14 mouse cellular contexts compared by ENCODE assay signal in the genomic region with DNA sequence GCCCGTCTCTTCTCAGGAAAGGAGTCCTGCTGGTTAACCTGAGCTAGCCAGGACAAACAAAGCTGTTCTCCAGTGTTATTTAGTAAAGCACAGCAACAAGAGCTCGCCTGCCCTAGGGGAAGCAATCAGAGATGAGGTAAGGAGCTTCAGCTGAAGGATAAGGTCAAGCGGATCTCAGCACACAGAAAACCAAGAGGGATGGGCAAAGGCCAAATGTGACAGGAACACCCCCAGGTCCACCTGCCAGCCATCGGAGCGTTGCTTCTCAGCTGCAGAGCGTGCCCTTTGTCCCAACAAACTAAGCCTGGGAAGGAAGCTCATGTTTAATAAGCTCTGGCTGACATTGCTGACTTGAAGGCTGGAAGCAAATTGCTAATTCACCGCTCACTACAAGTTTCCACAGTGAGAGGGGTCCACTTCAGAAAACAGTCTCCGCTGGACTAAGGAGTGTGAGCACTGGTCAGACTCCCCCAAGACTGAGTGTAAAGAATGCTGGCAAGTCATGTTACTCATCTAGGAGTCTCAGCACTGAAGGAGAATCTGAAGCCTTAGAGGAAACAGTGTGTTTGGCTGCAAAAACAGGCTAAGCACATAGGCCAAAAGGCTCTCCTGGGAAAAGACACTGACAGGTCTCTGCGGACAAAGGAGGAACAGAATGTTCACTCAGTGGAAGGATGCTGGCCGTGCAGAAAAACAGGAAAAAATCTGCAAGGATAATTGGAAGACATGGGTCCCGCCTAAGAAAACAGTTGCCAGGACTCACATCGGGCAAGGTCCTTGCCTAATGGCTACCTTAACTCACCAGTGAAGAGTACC. TPM values are rescaled to one million over a fixed set of nuclear protein-coding genes. Genes with fewer than 3 reads are reported as not detected.
DNase-seq lines count a peak whose midpoint lies in the region; ATAC-seq lines count a peak whose summit lies in the region.
"Had no signal": no experiment of that assay in that cellular context is flagged by ENCODE, and none has a peak within 500 bp of the region (broad histone marks: within the 10 kb centered on the region; RNA-seq: fewer than 3 reads in every experiment).

No protein-coding gene starts in this region.

- 82% methylated on average over 12 of the region's 12 CpGs for WGBS in heart, embryonic 10.5 days
- WGBS in kidney, embryonic 14.5 days = 54% methylated on average over 12 of the region's 12 CpGs
- WGBS in midbrain, embryonic 10.5 days = 83% methylated on average over 12 of the region's 12 CpGs

- H3K27ac ChIP-seq in heart, embryonic 10.5 days = no peak overlapping the region
- H3K27ac ChIP-seq in kidney, embryonic 14.5 days (ENCODE audit: low read depth, low read length) = peak overlapping the region; percentile 60; the same call in 1 of the 2 replicates
- H3K27ac ChIP-seq in midbrain, embryonic 10.5 days (replicated peaks) = no peak overlapping the region
- H3K27ac ChIP-seq: liver, embryonic 12.5 days; macrophage had no signal

- H3K9me3 ChIP-seq in heart, embryonic 10.5 days = no peaks in the 10 kb centered on the region
- H3K9me3 ChIP-seq in kidney, embryonic 14.5 days (ENCODE audit: control insufficient read depth, low read length) = no peaks in the 10 kb centered on the region
- no peaks in the 10 kb centered on the region for H3K9me3 ChIP-seq in midbrain, embryonic 10.5 days (replicated peaks)
- H3K9me3 ChIP-seq: liver, embryonic 12.5 days had no signal

- H3K4me1 ChIP-seq in heart, embryonic 10.5 days = peaks cover 50% of the 10 kb centered on the region
- H3K4me1 ChIP-seq in kidney, embryonic 14.5 days (ENCODE audit: control insufficient read depth, insufficient read depth, low read length) = no peaks in the 10 kb centered on the region; the same call in none of the 2 replicates
- H3K4me1 ChIP-seq in midbrain, embryonic 10.5 days = peaks cover 3% of the 10 kb centered on the region; the same call in 1 of the 2 replicates

- H3K4me2 ChIP-seq in kidney, embryonic 14.5 days (replicated peaks; ENCODE audit: low read depth, low read length) = no peak overlapping the region
- H3K4me2 ChIP-seq: liver, embryonic 12.5 days had no signal

- H3K36me3 ChIP-seq in heart, embryonic 10.5 days = peaks cover 49% of the 10 kb centered on the region
- peaks cover 28% of the 10 kb centered on the region for H3K36me3 ChIP-seq in kidney, embryonic 14.5 days (ENCODE audit: control insufficient read depth, insufficient read depth, low read length)
- H3K36me3 ChIP-seq in midbrain, embryonic 10.5 days = peaks cover 57% of the 10 kb centered on the region

- DNase-seq in heart, adult 11 months = peak; percentile 99
- DNase-seq in heart, embryonic 10.5 days (ENCODE audit: low spot score) = no peak
- peak; percentile 82 for DNase-seq in adipocyte (ENCODE audit: low spot score)
- DNase-seq in heart, adult 9 months (ENCODE audit: low spot score in 2 of 2) = peak; percentile 83 to 88
- DNase-seq in spleen, postnatal 14 days (ENCODE audit: low spot score in 2 of 2) = no peak
- DNase-seq in right cerebral cortex, postnatal 4 days = no peak
- DNase-seq in midbrain, embryonic 10.5 days (ENCODE audit: low spot score) = no peak
- DNase-seq: layer of hippocampus, adult 9-11 months had no signal

- H3K4me3 ChIP-seq in heart, embryonic 10.5 days = no peak overlapping the region
- H3K4me3 ChIP-seq in kidney, embryonic 14.5 days (ENCODE audit: low read length) = no peak overlapping the region
- no peak overlapping the region for H3K4me3 ChIP-seq in midbrain, embryonic 10.5 days
- H3K4me3 ChIP-seq: liver, embryonic 12.5 days had no signal

- no peak for ATAC-seq in kidney, embryonic 14.5 days (ENCODE audit: low FRiP score, low TSS enrichment)
- ATAC-seq: forebrain, embryonic 14.5 days; liver, embryonic 12.5 days; Patski had no signal

- no peaks in the 10 kb centered on the region for H3K27me3 ChIP-seq in heart, embryonic 10.5 days (ENCODE audit: insufficient read depth, poor library complexity, severe bottlenecking)
- H3K27me3 ChIP-seq in kidney, embryonic 14.5 days (ENCODE audit: control insufficient read depth, insufficient read depth, low read length) = no peaks in the 10 kb centered on the region
- H3K27me3 ChIP-seq in midbrain, embryonic 10.5 days (ENCODE audit: low read depth, poor library complexity, severe bottlenecking) = no peaks in the 10 kb centered on the region
- H3K27me3 ChIP-seq: liver, embryonic 12.5 days; Patski had no signal

- H3K9ac ChIP-seq in kidney, embryonic 14.5 days (ENCODE audit: low read depth, low read length) = no peak overlapping the region
- H3K9ac ChIP-seq: liver, embryonic 12.5 days had no signal

RNA-seq across cellular contexts. Expression of a gene that starts 11.8 kb away (rescaled TPM):
- 29.4 and 31.2 TPM in 2 replicates for polyA plus RNA-seq in heart, embryonic 10.5 days (2016; fragmentation: Nextera tagmentation; extraction: Ambion mirVana)
- 22.8 and 28.6 TPM in 2 replicates for polyA plus RNA-seq in kidney, embryonic 14.5 days (2014; fragmentation: Nextera tagmentation; extraction: Ambion mirVana)
- polyA plus RNA-seq in midbrain, embryonic 10.5 days (2016; fragmentation: Nextera tagmentation; extraction: Ambion mirVana) = 31.7 and 32.2 TPM in 2 replicates

RNA-seq across cellular contexts. Expression of a gene that starts 21.0 kb away (rescaled TPM):
- not detected in 2 replicates for polyA plus RNA-seq in heart, embryonic 10.5 days (2016; fragmentation: Nextera tagmentation; extraction: Ambion mirVana)
- 0.03 and 0.04 TPM in 2 replicates for polyA plus RNA-seq in kidney, embryonic 14.5 days (2014; fragmentation: Nextera tagmentation; extraction: Ambion mirVana)
- 0.06 and 0.10 TPM in 2 replicates for polyA plus RNA-seq in midbrain, embryonic 10.5 days (2016; fragmentation: Nextera tagmentation; extraction: Ambion mirVana)
- polyA plus RNA-seq: C2C12, macrophage had no signal

Comparison
In these comparisons a context has a peak if more than half of its experiments do, and no peak if none do; other contexts are left out.
1. DNase-seq: peak in heart, adult 11 months (single experiment), adipocyte (single experiment) and heart, adult 9 months (2 of 2); none in heart, embryonic 10.5 days (single experiment), spleen, postnatal 14 days (0 of 2), right cerebral cortex, postnatal 4 days (single experiment) and midbrain, embryonic 10.5 days (single experiment).